Mouse (Mus musculus) ES-Bruce4 (cell line): ENCODE results near the gene Lama4. TPM values are rescaled to one million over a fixed set of nuclear protein-coding genes. Genes with fewer than 3 reads are reported as not detected.

Experiments used
- H3K27ac ChIP-seq: 2 replicates; pipeline ENCODE4 v1.5.1; 2012; ENCODE audit warnings: low read length, inconsistent platforms; ENCODE audit not compliant: insufficient read depth
- H3K27me3 ChIP-seq: 2 replicates; pipeline ENCODE4 v1.6.1; 2012; ENCODE audit warnings: mild to moderate bottlenecking, low read length, inconsistent platforms; ENCODE audit not compliant: control insufficient read depth, poor library complexity, insufficient read depth, severe bottlenecking
- H3K36me3 ChIP-seq: 2 replicates; pipeline ENCODE4 v1.6.1; 2012; ENCODE audit warnings: inconsistent platforms, mild to moderate bottlenecking, low read length, moderate library complexity; ENCODE audit not compliant: control insufficient read depth, poor library complexity, insufficient read depth, severe bottlenecking
- H3K4me1 ChIP-seq: one replicate; pipeline ENCODE4 v1.8.1; 2011; ENCODE audit warnings: low read length; ENCODE audit not compliant: control insufficient read depth, insufficient read depth
- H3K4me3 ChIP-seq: 2 replicates; pipeline ENCODE4 v1.5.1; 2011; ENCODE audit warnings: low read depth, mild to moderate bottlenecking, low read length
- H3K9ac ChIP-seq: 2 replicates; pipeline ENCODE4 v1.6.1; 2012; ENCODE audit warnings: low read depth, mild to moderate bottlenecking, inconsistent platforms; ENCODE audit not compliant: poor library complexity, severe bottlenecking
- H3K9me3 ChIP-seq: replicated peaks from 2 replicates; pipeline ENCODE4 v1.6.1; 2012; ENCODE audit warnings: mild to moderate bottlenecking, low read length, inconsistent platforms; ENCODE audit not compliant: control insufficient read depth, poor library complexity, insufficient read depth, severe bottlenecking
- CTCF ChIP-seq: IDR thresholded peaks from one replicate; pipeline ENCODE4 v1.8.1; 2011; ENCODE audit warnings: low read depth, low read length
- EP300 ChIP-seq: IDR thresholded peaks from 2 replicates; pipeline ENCODE4 v1.6.1; 2011; ENCODE audit warnings: low read depth, low read length; ENCODE audit not compliant: insufficient read depth
- POLR2A ChIP-seq: IDR thresholded peaks from one replicate; pipeline ENCODE4 v1.8.1; 2011; ENCODE audit warnings: low read length; ENCODE audit not compliant: insufficient read depth
- polyA plus RNA-seq: library from polyadenylated mRNA; stranded (reverse); fragments of >200 nt; gene quantifications from 2 replicates; pipeline ENCODE4 v1.2.4, GENCODE M21; 2011; ENCODE audit warnings: low read depth; ENCODE audit not compliant: missing spikeins, insufficient read depth, insufficient read length

Gene Lama4
- polyA plus RNA-seq, 1 experiment, result 1.7 TPM

- Histone ChIP-seq H3K9ac (no peak overlapping the region), H3K9me3 (no peaks in the 10 kb centered on the region), H3K4me1 (no peaks in the 10 kb centered on the region), H3K4me3 (no peak overlapping the region), H3K27me3 (no peaks in the 10 kb centered on the region), H3K36me3 (no peaks in the 10 kb centered on the region), H3K27ac (no peak overlapping the region)
- no peak for TF ChIP-seq CTCF
- no peak for TF ChIP-seq POLR2A
Observed at GRCm38 (mm10) chr10:39049581-39050294, 84.4 kb downstream of the Lama4 start.

GRCm38 (mm10) chr10:39056050-39056449, 90.7 kb downstream of the Lama4 start:
- TF ChIP-seq CTCF (no peak), POLR2A (no peak), EP300 (no peak)

DNA sequence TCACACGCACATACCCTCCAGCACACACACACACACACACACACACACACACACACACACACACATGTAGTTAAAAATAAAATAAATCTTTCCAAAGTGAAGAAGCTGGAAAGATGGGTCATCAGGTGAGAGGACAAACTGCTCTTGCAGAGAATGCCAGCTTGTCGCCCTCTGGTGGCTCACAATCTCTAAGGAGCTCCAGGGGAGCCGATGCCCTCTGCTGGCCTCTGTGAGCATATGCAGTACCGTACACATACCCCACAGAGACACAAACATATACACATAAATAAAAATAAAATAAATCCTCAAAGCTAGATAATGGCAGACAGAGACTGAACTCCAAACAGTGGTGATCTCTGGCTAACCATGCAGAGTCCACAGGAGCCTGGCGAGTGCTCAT, 99.4 kb downstream of the Lama4 start:
- Histone ChIP-seq H3K9me3 (no peaks in the 10 kb centered on the region), H3K9ac (no peak overlapping the region), H3K4me1 (no peaks in the 10 kb centered on the region), H3K27me3 (no peaks in the 10 kb centered on the region), H3K27ac (no peak overlapping the region), H3K36me3 (no peaks in the 10 kb centered on the region), H3K4me3 (no peak overlapping the region)
- TF ChIP-seq POLR2A (no peak), EP300 (no peak), CTCF (peak; percentile 98)

More at GRCm38 (mm10) chr10:39056050-39056449, 90.7 kb downstream of the Lama4 start:
- Histone ChIP-seq H3K27ac (no peak overlapping the region), H3K4me1 (no peaks in the 10 kb centered on the region), H3K36me3 (no peaks in the 10 kb centered on the region), H3K27me3 (no peaks in the 10 kb centered on the region), H3K9me3 (no peaks in the 10 kb centered on the region), H3K4me3 (no peak overlapping the region), H3K9ac (no peak overlapping the region)

DNA sequence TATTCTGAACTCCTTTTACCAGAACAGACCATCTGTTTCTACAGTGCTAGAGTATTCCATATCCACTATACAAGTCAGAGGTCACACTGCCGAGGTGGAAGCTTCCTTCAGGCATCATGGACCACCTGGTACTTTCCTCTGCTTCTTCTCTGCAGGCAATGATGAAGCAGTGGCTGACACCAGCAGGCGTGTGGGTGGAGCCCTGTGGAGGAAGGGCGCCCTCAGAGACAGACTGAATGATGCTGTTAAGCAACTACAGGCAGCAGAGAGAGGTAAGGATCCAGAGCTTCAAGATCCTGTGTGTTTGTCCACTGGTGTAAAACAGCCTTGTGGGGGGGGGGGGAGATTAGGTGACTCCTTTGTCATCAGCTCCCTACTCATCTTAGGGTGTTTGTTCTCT, 100.1 kb downstream of the Lama4 start:
- no peaks in the 10 kb centered on the region for H3K27me3 ChIP-seq

GRCm38 (mm10) chr10:39066061-39066460, 100.7 kb downstream of the Lama4 start:
- TF ChIP-seq CTCF (no peak), EP300 (no peak), POLR2A (no peak)
- Histone ChIP-seq H3K27me3 (no peaks in the 10 kb centered on the region), H3K27ac (no peak overlapping the region), H3K36me3 (no peaks in the 10 kb centered on the region), H3K4me3 (no peak overlapping the region), H3K4me1 (no peaks in the 10 kb centered on the region), H3K9me3 (no peaks in the 10 kb centered on the region), H3K9ac (no peak overlapping the region)

More for the DNA sequence above, 100.1 kb downstream of the Lama4 start:
- Histone ChIP-seq H3K9ac (no peak overlapping the region), H3K4me1 (no peaks in the 10 kb centered on the region), H3K27ac (no peak overlapping the region), H3K4me3 (no peak overlapping the region), H3K9me3 (no peaks in the 10 kb centered on the region), H3K36me3 (no peaks in the 10 kb centered on the region)
- TF ChIP-seq CTCF (no peak), POLR2A (no peak), EP300 (no peak)

GRCm38 (mm10) chr10:39066962-39067361, 101.6 kb downstream of the Lama4 start:
- Histone ChIP-seq H3K4me3 (no peak overlapping the region), H3K27me3 (no peaks in the 10 kb centered on the region; the same call in 1 of the 2 replicates), H3K9ac (no peak overlapping the region), H3K9me3 (no peaks in the 10 kb centered on the region), H3K36me3 (no peaks in the 10 kb centered on the region), H3K27ac (no peak overlapping the region), H3K4me1 (no peaks in the 10 kb centered on the region)
- TF ChIP-seq CTCF, result peak; percentile 66
- TF ChIP-seq EP300, result no peak
- TF ChIP-seq POLR2A, result no peak
